Mouse (Mus musculus): ENCODE data around the gene Lrrc34. TPM values are rescaled to one million over a fixed set of nuclear protein-coding genes. Genes with fewer than 3 reads are reported as not detected.

Lrrc34 gene
- total RNA-seq, 2 experiments from 2014 or later: 0.18 to 0.55 TPM

DNA sequence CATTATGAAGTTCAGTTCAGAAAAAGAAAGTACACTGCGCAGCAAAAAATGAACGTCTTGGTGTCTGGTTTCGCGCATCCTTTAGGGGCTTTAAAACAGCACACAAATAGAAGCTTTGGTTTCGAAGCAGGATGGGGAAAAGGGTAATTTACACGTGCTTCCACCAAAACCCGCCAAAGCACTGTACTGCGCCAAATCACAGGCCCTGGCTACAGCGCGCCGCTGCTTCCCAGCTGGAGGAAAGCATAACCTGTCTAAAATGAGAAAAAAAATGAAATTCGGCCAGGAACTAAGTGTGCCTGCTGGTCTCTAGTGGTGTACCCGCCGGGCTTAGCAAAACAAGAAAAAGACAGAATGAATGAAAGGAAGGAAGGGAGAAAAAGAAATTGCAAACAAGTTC lies 47.0 kb downstream of the Lrrc34 start:
- DNase-seq (ENCODE audit: low spot score in 2 of 2): peak; percentile 23 to 57

DNA sequence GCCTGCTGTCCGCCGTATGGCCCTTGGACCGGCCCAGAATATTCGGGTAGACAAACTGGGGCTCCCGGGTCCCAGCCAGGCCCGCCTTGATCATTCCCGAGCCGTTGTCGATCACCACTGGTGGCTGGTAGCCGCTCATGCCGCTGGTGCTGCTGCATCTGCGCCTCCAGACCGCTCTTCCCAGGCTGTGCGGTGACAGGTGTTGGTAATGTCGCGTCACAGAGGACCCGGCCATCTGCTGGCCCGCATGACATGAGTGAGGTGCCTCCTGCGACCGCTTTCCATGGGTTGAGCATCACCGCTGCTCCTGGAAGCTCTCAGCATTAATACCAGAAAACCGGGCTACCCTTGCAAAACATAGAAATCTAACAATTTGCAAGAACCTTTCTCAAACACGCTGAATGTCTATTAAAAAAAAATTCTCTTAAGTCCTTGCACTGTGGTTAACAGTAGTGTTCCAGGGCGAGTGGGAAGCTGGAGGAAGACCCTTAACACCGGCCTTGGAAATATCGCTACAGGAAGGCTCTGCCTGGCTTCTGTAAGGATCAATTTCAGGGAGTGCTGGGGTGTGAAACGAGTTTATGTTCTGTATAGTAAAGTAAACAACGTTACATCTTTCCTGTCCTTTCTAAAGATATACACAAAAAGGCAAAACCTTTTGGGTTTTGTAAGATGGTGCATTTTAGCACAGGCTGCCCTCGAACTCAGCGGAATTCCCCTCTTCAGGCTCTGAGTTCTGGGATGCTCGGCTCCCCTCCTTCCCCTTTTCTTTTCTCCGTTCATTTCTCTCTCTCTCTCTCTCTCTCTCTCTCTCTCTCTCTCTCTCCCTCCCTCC lies 47.7 kb downstream of the Lrrc34 start, which contains the start of gene Actrt3:
Gene Actrt3, minus strand, starts transcription at position 229 of the 835 bp plus-strand sequence.
- DNase-seq (ENCODE audit: low spot score in 2 of 2): peak; percentile 30 to 63

DNA sequence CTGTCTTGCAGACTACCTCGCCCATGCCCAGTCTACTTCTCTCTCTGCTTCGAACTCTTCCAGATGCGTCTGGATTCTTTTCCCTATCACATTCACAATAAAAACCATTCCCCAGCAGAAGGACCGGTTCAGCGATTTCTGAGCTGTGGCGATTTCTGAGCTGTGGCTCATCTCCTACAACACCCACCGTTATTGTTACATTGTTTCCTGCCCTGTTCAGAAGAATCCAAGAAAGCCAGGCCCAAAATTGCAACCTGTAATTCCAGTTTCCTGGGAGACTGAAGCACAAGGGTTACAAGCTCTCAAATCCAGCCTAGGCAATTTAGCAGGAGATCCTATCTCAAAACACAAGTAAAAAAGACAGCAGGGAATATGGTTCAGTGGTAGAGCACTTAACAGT lies 50.4 kb downstream of the Lrrc34 start:
- DNase-seq (ENCODE audit: low spot score in 2 of 2): no peak

DNA sequence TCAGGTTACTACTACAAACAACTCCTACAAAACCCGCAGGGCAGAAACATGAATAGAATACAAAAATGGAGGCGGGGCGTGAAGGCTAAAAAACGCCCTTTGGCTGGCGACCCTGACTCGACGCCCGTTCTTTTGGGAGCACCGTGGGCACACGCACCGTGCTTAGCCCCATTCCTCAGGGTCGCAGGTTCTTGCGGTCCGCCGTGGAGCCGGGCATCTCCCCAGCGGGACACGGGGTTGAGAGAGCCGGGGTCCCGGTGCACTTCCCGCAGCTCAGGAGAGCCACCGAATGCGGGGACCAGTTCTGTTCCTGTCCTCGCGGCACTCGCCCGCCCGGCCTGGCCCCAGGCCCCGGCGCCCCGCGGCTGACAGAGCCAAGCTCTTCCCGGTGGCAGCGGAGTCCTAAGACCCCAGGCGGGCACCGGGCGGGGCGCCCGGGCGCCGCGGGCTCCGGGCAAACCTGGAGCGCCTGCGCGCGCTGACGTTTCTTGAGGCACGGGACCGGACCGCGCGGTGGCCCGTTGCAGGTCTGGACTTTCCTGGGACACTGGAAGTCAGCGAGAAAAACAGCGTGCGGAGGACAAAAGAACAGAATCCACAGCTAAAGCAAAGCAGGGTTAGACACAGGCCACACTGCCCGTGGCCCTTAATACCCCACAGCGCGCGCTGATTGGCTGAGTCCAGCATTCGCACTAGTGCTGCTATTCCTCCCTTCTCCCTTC lies 52.4 kb downstream of the Lrrc34 start:
- peak; percentile 24 to 55 for DNase-seq (ENCODE audit: low spot score in 2 of 2)

DNA sequence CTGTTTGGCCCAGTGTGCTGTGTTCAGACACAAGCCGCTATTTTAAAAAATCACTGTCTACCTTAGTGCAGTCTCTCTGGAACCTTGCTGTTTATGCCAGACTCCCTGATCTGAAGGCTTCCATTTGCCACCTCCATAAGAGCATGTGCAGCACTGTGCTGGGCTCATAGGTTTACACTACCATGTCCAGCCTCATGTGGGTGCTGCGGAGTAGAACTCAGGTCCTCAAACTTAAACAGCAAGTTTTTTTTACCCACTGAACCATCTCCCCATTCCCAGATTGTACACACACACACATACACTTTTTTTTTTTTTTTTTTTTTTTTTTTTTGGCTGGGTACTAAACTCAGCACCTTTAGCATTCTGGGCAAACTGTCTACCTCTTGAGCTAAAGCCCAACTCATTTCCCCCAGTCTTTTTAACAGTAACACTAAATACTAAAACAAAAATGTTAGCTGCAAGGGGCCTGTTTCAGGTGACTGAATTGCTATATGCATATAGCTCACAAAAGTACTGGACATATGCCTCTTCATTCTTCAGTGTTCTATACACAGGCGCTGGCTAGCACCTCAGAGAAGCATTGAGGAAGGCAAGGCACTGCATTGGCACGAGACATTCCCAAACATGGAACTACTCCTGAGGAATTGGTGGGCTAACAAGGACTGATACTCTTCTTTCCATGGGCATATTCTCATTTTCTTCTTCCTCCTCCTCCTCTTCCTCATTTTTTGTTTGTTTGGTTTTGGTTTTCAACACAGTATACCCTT lies 53.8 kb downstream of the Lrrc34 start:
- DNase-seq (ENCODE audit: low spot score in 2 of 2): no peak

DNA sequence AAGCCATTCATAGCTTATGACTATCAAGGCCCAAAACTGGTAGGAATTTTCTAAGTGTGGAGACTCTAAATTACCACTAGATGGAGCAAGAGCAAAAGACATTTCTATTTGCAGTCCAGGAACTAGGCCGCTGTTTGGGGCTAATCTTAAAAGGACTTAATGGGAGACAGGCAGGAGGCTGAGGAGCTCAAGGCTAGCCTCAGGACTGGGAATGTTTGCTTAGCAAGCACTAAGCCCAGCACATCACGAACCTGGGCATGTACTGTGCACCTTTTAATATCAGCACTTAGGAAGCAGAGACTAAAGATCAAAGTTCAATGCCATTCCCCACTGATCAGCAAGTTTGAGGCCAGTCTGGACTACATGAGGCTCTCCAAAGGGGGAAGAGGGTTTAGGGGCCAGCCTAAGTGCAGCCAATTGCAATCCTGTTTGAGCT lies 55.2 kb downstream of the Lrrc34 start:
- DNase-seq (ENCODE audit: low spot score in 2 of 2): no peak

DNA sequence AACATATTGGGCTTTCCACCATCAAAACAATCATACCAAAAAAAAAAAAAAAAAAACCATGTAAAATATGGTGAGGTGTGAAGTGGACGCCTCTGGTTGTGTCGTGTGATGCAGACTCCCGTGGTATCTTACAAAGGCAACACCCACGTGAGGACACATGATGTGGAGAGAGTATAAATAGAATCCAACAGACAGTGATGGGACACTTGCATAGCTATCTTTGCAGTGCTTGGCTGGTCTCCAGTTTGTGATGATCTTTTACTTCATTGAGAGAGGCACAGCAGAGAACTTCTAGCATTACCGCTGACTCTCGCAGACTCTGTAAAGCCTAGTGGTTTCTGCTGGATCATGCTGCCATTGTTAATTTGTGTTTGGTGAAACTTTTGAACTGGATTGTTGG lies 58.8 kb downstream of the Lrrc34 start:
- no peak for DNase-seq (ENCODE audit: low spot score in 2 of 2)

Other genes starting within 250 kb of the Lrrc34 start
- gene Mecom, start 99.9 kb downstream of the Lrrc34 start, total RNA-seq (2021): 1 to 10 TPM; 6.5 to 6.8 TPM
- 1 to 10 TPM; 1.7 TPM for gene Actrt3, start 47.9 kb downstream of the Lrrc34 start, total RNA-seq (2021)
- 10 to 100 TPM; 13.6 to 14.7 TPM for gene Mynn, start 45.8 kb downstream of the Lrrc34 start, total RNA-seq (2021)
- not detected for gene Lrriq4, start 3.4 kb downstream of the Lrrc34 start, total RNA-seq (2021)
- gene Lrrc31, start 52.0 kb upstream of the Lrrc34 start, total RNA-seq (2021): not detected
- under 1 TPM in 1 of 2 experiments, not detected in 1; 0.13 TPM for gene Samd7, start 98.4 kb upstream of the Lrrc34 start, total RNA-seq (2021)
- 10 to 100 TPM; 88.0 to 92.5 TPM for gene Sec62, start 145.0 kb upstream of the Lrrc34 start, total RNA-seq (2021)
- 1 to 10 TPM; 1.4 to 1.5 TPM for gene Gpr160, start 208.1 kb upstream of the Lrrc34 start, total RNA-seq (2021)

Data from layer of hippocampus, postnatal 10 days (tissue).